7 mouse cellular contexts compared by ENCODE assay signal in the genomic region with DNA sequence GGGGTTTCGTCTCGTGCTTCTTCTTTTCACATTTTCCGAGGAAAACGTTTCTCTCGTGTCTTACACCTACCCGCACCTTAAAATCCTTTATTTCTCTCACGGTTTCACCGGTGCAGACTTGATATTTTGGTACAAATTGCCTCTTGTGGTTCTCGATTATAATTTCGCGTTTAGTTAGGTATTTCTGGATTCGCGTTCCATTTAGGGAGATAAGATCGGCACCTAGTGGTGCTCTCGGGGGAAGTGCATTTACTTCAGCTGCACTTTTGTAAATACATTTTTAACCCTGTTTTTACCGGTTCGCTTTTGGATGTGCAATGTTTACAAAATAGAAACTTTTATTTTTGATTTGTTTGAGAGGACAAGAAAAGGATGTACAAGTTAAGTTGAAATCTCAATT. TPM values are rescaled to one million over a fixed set of nuclear protein-coding genes. Genes with fewer than 3 reads are reported as not detected.
A peak's percentile ranks its signal among the peaks of the same experiment; 100 is the strongest.
DNase-seq lines count a peak whose midpoint lies in the region; ATAC-seq and TF ChIP-seq lines count a peak whose summit lies in the region.

No protein-coding gene starts in this region.

- DNase-seq in thymus, adult 2 months = no peak
- no peak for DNase-seq in thymus, postnatal 4 days
- DNase-seq in adipocyte (ENCODE audit: low spot score) = no peak
- no peak for DNase-seq in spleen, postnatal 4 days (ENCODE audit: low spot score in 2 of 2)
- DNase-seq in embryo, embryonic 10.5 days (ENCODE audit: low spot score) = no peak

- H3K27ac ChIP-seq in thymus, adult 2 months (ENCODE audit: control insufficient read depth, insufficient read depth, low read length) = peak overlapping the region; percentile 93
- H3K27ac ChIP-seq in forebrain, embryonic 12.5 days = peak overlapping the region; percentile 98
- peak overlapping the region; percentile 100 for H3K27ac ChIP-seq in liver, embryonic 15.5 days (replicated peaks)

- H3K27me3 ChIP-seq in thymus, adult 2 months (ENCODE audit: control insufficient read depth, insufficient read depth, low read length) = no peaks in the 10 kb centered on the region
- H3K27me3 ChIP-seq in forebrain, embryonic 12.5 days = 0 out of 2 replicates have a peak, but pooled peaks cover 2% of the 10 kb centered on the region
- H3K27me3 ChIP-seq in liver, embryonic 15.5 days = no peaks in the 10 kb centered on the region

- H3K9me3 ChIP-seq in forebrain, embryonic 12.5 days = peaks cover 10% of the 10 kb centered on the region; the same call in 1 of the 2 replicates
- H3K9me3 ChIP-seq in liver, embryonic 15.5 days (replicated peaks) = no peaks in the 10 kb centered on the region

- no peak for TF ChIP-seq POLR2A in thymus, adult 2 months (IDR thresholded peaks at IDR 0.05; ENCODE audit: control insufficient read depth, extremely low read depth, insufficient read depth, low read length, poor library complexity)

- peak overlapping the region; percentile 57; the same call in 1 of the 2 replicates for H3K9ac ChIP-seq in forebrain, embryonic 12.5 days
- peak overlapping the region; percentile 73 for H3K9ac ChIP-seq in liver, embryonic 15.5 days

- peak; percentile 1; the same call in 1 of the 2 replicates for ATAC-seq in forebrain, embryonic 12.5 days (ENCODE audit: low FRiP score)
- ATAC-seq in liver, embryonic 15.5 days (ENCODE audit: insufficient read depth) = no peak; the same call in 1 of the 2 replicates

- 4% methylated on average over 17 of the region's 17 CpGs for WGBS in thymus, adult 2 months
- 2% methylated on average over 17 of the region's 17 CpGs for WGBS in forebrain, embryonic 12.5 days
- WGBS in liver, embryonic 15.5 days (ENCODE audit: insufficient replicate concordance) = 1% methylated on average over 17 of the region's 17 CpGs

- peak overlapping the region; percentile 77 for H3K4me3 ChIP-seq in thymus, adult 2 months (ENCODE audit: control insufficient read depth, insufficient read depth, low read length)
- peak overlapping the region; percentile 60 for H3K4me3 ChIP-seq in forebrain, embryonic 12.5 days (replicated peaks)
- H3K4me3 ChIP-seq in liver, embryonic 15.5 days (replicated peaks) = peak overlapping the region; percentile 82

- TF ChIP-seq CTCF in thymus, adult 2 months (IDR thresholded peaks at IDR 0.05; ENCODE audit: borderline replicate concordance, control insufficient read depth, extremely low read depth, insufficient read depth, low read length, poor library complexity) = no peak

- H3K36me3 ChIP-seq in thymus, adult 2 months (ENCODE audit: control insufficient read depth, insufficient read depth, low read length) = peaks cover 4% of the 10 kb centered on the region; the same call in 1 of the 2 replicates
- peaks cover 12% of the 10 kb centered on the region for H3K36me3 ChIP-seq in forebrain, embryonic 12.5 days (replicated peaks)
- H3K36me3 ChIP-seq in liver, embryonic 15.5 days (replicated peaks) = peaks cover 16% of the 10 kb centered on the region

- peak overlapping the region; percentile 41 for H3K4me2 ChIP-seq in forebrain, embryonic 12.5 days
- H3K4me2 ChIP-seq in liver, embryonic 15.5 days = peak overlapping the region; percentile 71

- H3K4me1 ChIP-seq in thymus, adult 2 months (replicated peaks; ENCODE audit: control insufficient read depth, insufficient read depth, low read length) = peaks cover 19% of the 10 kb centered on the region
- H3K4me1 ChIP-seq in forebrain, embryonic 12.5 days = 0 out of 2 replicates have a peak, but pooled peaks cover 3% of the 10 kb centered on the region
- peaks cover 45% of the 10 kb centered on the region for H3K4me1 ChIP-seq in liver, embryonic 15.5 days (replicated peaks)

RNA-seq across cellular contexts. Expression of a gene that starts 13.3 kb away (rescaled TPM):
- polyA plus RNA-seq in thymus, adult 2 months (2012; rRNA removed) = 65.1 and 79.5 TPM in 2 replicates
- polyA plus RNA-seq in forebrain, embryonic 12.5 days (2016; fragmentation: Nextera tagmentation; extraction: Ambion mirVana) = 63.2 and 72.4 TPM in 2 replicates
- polyA plus RNA-seq in liver, embryonic 15.5 days (2015; fragmentation: Nextera tagmentation; extraction: Ambion mirVana) = 14.6 and 17.7 TPM in 2 replicates
